Mouse (Mus musculus) forebrain, embryonic 10.5 days (tissue): ENCODE data around the gene Lrrc27. TPM values are rescaled to one million over a fixed set of nuclear protein-coding genes. Genes with fewer than 3 reads are reported as not detected.

Source experiments
- DNase-seq: peaks from one replicate; pipeline ENCODE4 v3.0.0-alpha.2; 2017; ENCODE audit warnings: low spot score; ENCODE audit errors: extremely low spot score
- H3K27ac ChIP-seq: fragments of 300-500 bp; sonication (generic); 2 replicates; pipeline ENCODE4 v1.5.1; 2016; ENCODE audit warnings: mild to moderate bottlenecking
- H3K27me3 ChIP-seq: fragments of 300-500 bp; sonication (generic); 2 replicates; pipeline ENCODE4 v1.6.1; 2016; ENCODE audit warnings: mild to moderate bottlenecking; ENCODE audit not compliant: poor library complexity, severe bottlenecking
- H3K36me3 ChIP-seq: fragments of 300-500 bp; sonication (generic); replicated peaks from 2 replicates; pipeline ENCODE4 v1.6.1; 2016; ENCODE audit warnings: mild to moderate bottlenecking, moderate library complexity
- H3K4me1 ChIP-seq: fragments of 300-500 bp; sonication (generic); 2 replicates; pipeline ENCODE4 v1.6.1; 2016
- H3K4me3 ChIP-seq: fragments of 300-500 bp; sonication (generic); 2 replicates; pipeline ENCODE4 v1.5.1; 2016; ENCODE audit warnings: mild to moderate bottlenecking, moderate library complexity
- H3K9me3 ChIP-seq: fragments of 300-500 bp; sonication (generic); 2 replicates; pipeline ENCODE4 v1.6.1; 2016; ENCODE audit warnings: mild to moderate bottlenecking, moderate library complexity
- WGBS: fragments of 180-500 bp; shearing (Covaris S2); methylation state at CpG from one replicate; pipeline ENCODE4 v1.1.7; 2016; 5-methylcytosine and 5-hydroxymethylcytosine counted together
- polyA plus RNA-seq: library from polyadenylated mRNA; unstranded; fragments of >200 nt; fragmentation: Nextera tagmentation; extraction: Ambion mirVana; gene quantifications from 2 replicates; pipeline ENCODE4 v1.2.1, GENCODE M21; 2016

Lrrc27 gene
- polyA plus RNA-seq, 1 experiment from 2014 or later = 5.1 TPM

DNA sequence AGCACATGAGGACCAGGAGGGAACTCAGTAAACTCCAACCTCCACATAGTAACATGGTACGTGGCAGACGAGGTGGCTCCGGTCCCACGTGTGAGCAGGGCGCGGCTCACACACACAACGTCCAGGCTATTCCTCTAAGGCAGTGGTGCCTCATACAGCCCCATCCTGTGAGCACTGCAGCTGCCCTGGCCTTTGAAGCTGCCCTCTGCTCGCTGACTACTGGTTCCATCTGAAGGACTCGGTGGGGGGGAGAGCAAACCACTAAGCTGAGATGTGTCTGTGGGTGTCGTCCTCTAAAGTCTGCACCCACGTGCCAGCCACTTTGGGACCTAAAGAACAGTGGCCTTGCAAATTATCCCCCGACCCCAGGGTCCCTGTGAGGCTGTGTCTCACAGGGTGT is 17.5 kb downstream of the Lrrc27 start:
- WGBS = 81% methylated on average over 12 of the region's 12 CpGs
- peaks cover 17% of the 10 kb centered on the region for H3K4me1 ChIP-seq
- no peak overlapping the region for H3K4me3 ChIP-seq
- H3K27ac ChIP-seq = no peak overlapping the region; the same call in 1 of the 2 replicates
- DNase-seq = no peak
- no peaks in the 10 kb centered on the region for H3K36me3 ChIP-seq
- H3K27me3 ChIP-seq = peaks cover 10% of the 10 kb centered on the region
- H3K9me3 ChIP-seq = no peaks in the 10 kb centered on the region

DNA sequence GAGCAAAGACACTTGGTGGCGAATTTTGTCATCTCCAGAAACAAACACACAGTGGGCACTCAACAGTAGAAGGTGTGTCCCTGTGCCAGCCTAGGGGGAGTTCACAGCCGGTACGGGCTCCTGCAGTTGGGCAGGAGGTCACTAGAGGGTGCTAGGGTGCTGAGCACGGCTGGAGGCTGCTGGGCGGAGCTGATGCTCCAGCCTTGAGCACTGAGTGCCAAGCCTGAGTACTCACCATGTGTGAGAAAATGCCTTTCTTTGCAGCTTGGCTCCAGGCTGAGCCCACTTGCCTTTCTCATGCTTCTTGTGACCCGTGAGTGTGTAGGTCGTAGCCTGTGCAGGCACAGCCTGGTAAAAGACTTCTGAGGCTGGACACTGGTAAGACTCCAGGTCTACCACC is 20.9 kb downstream of the Lrrc27 start:
- 2% methylated on average over 7 of the region's 7 CpGs for WGBS
- Histone ChIP-seq H3K36me3 (no peaks in the 10 kb centered on the region), H3K27ac (peak overlapping the region; percentile 51), H3K27me3 (peaks cover 19% of the 10 kb centered on the region), H3K4me1 (peaks cover 19% of the 10 kb centered on the region), H3K9me3 (no peaks in the 10 kb centered on the region), H3K4me3 (no peak overlapping the region)
- DNase-seq = peak; percentile 78

DNA sequence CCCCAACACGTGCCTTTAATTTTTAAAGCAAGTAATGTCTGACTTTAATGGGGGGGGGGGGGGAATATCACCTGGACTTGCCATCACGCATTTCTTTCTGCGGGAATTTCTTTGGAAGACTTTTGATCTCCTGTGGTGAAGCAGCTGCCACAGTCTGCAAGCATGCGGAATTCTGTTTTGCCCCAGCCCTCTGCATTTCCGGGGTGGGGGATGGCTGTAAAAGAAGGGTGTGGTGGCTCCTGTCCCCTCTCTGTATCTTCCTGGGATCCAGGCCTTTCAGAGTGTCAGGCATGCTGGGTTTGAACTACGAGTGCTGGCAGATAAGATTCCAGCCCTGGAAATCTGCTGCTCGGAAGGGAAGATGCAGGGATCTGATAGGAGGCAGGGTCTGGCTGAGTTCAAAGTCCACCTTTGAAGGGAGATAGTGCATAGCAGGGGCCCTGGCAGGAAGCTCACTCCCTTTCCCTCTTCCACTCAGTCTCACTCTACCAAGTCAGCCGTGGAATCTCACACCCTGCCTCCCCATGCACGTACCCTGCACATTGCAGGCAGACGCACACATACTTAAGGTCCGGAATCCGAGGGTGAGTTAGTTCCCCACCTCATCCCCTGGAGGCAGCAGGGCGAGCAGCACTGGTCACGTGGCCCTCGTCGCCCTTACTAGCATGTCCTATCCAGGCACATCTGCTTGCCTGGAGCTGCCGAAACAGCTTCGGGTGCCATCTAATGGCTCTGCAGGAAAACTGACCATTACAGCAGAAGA is 21.8 kb downstream of the Lrrc27 start:
- Histone ChIP-seq H3K27me3 (peaks cover 19% of the 10 kb centered on the region), H3K4me3 (peak overlapping the region; percentile 19; the same call in 1 of the 2 replicates), H3K27ac (peak overlapping the region; percentile 59), H3K9me3 (no peaks in the 10 kb centered on the region), H3K36me3 (no peaks in the 10 kb centered on the region), H3K4me1 (peaks cover 19% of the 10 kb centered on the region)
- DNase-seq = peak; percentile 53
- 10% methylated on average over 18 of the region's 18 CpGs for WGBS

DNA sequence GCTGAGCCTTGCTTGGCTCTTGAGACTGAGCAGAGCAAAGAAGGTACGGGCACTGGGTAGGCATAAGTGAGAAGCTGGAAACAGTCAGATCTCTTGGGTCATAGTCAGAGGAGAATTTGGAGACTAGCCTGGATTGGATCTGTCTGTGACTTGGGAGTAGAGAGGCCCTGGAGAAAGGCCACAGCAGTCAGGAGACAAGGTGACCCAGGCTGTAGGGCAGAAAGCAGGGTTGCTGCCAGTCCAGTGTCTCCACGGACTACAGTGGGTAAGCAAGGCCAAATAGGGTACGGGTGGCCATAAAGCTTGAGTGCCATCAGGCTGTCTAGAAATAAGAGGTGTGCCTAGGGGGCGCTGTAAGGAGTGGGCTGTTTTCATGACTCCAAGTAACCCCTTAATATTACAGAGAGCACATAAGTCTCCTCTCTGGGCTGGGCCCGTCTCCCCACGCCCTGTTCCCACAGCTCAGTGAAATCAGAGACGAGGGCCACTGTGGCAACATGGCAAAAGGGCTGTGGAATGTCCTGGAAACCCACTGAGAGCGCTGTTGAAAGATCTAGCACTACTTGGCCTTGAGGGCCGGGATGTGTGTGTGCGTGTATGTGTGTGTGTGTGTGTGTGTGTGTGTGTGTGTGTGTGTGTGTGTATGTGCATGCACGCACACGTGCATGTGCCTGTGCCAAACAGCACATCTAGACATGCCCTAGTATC is 23.0 kb downstream of the Lrrc27 start:
- Histone ChIP-seq H3K36me3 (no peaks in the 10 kb centered on the region), H3K4me3 (no peak overlapping the region), H3K27ac (no peak overlapping the region), H3K4me1 (peaks cover 19% of the 10 kb centered on the region), H3K9me3 (no peaks in the 10 kb centered on the region), H3K27me3 (peaks cover 19% of the 10 kb centered on the region)
- 81% methylated on average over 12 of the region's 12 CpGs for WGBS
- DNase-seq = no peak

DNA sequence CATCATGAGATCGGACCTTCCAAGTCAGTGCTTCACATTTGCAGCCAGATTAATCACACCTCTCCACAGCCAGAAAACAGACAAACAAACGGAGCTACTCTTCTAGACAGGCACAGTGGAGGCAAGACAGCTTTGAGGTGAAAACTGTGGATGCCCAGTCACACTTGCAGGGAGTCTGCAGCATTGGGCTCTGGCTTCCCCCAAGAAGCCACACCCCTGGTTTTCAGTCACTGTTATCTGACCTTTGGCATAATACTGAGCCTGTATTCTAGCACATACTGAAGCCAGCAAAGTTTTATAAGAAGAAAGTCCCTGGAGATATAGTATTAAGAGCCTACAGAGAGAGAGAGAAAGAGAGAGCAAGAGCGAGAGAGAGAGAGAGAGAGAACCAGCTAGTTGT is 26.6 kb downstream of the Lrrc27 start:
- 75% methylated on average over 3 of the region's 3 CpGs for WGBS
- H3K4me1 ChIP-seq = peaks cover 16% of the 10 kb centered on the region

DNA sequence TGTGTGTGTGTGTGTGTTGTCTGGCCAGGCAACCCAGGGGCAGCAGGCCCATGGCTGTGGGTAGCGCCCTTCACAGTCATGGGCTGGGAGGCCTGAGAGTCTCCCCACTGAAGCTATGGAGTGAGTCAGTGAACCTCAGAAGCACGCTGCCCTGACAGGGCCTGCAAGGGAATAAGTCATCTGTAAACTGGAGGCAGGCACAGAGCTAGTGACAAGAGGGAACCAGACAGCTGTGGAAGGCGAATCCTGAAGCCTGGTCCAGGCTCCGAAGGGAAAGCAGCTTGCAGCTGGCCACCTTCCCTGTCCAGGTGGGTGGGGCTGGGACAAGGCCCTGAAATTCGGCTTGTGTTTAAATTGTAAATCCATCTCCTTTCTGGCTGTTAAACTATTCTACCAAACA is 33.3 kb downstream of the Lrrc27 start:
- DNase-seq = no peak
- peaks cover 78% of the 10 kb centered on the region for H3K27me3 ChIP-seq
- H3K4me1 ChIP-seq = peaks cover 38% of the 10 kb centered on the region
- 80% methylated on average over 5 of the region's 5 CpGs for WGBS
- no peaks in the 10 kb centered on the region for H3K9me3 ChIP-seq
- H3K36me3 ChIP-seq = no peaks in the 10 kb centered on the region
- no peak overlapping the region for H3K27ac ChIP-seq
- H3K4me3 ChIP-seq = no peak overlapping the region

More for the DNA sequence above, 26.6 kb downstream of the Lrrc27 start:
- no peaks in the 10 kb centered on the region for H3K9me3 ChIP-seq
- no peaks in the 10 kb centered on the region for H3K36me3 ChIP-seq
- DNase-seq = no peak
- no peak overlapping the region for H3K27ac ChIP-seq
- peaks cover 30% of the 10 kb centered on the region for H3K27me3 ChIP-seq
- no peak overlapping the region for H3K4me3 ChIP-seq

DNA sequence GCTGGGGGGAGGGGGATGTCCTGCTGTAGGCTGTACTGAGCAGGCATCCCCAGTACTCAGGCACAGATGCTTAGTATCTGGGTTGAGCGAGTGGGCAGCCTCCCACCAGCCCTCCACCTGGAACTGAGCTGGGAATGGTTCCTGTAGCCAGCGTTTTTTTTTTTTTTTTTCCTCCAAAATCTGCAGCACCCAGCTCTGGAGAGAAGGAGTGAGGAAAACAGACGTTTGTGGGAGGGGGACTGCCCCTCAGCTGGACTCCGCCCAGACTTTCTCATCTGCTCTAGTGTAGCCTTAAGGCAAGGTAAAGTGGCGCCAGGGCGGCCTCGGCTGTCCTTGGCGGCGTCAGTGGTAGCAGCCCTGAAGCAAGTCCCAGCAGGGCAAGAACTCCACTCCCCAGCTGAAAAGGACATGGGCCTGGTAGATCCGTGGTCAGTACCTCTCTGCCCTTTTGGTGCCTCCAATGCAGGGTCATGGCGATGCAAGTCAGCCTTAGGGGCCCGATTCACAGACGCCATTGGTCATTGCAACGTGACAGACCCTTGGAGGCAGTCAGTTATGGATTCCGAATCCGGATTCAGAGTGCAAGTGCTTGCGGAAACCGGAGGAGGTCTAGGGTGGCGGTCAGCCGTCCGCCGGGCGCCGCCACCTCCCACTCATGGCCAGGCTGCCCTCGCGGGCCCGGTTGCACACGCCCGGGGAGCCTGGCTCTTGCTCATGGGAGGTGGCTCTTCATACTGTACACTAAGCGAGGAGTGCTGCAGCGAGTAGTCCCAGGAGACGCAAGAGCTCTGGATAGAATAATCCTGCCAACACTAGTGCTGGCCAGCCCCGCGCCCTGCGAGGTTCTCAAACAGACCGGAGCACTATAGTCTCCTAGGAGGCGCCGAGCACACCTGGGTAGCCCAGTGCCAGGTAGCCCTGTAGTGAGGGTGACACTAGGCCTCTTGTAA is 34.4 kb downstream of the Lrrc27 start:
- no peaks in the 10 kb centered on the region for H3K9me3 ChIP-seq
- H3K4me3 ChIP-seq = peak overlapping the region; percentile 76
- H3K4me1 ChIP-seq = peaks cover 45% of the 10 kb centered on the region
- 2% methylated on average over 38 of the region's 38 CpGs for WGBS
- no peaks in the 10 kb centered on the region for H3K36me3 ChIP-seq
- DNase-seq = peak; percentile 61
- peaks cover 89% of the 10 kb centered on the region for H3K27me3 ChIP-seq
- peak overlapping the region; percentile 88 for H3K27ac ChIP-seq

DNA sequence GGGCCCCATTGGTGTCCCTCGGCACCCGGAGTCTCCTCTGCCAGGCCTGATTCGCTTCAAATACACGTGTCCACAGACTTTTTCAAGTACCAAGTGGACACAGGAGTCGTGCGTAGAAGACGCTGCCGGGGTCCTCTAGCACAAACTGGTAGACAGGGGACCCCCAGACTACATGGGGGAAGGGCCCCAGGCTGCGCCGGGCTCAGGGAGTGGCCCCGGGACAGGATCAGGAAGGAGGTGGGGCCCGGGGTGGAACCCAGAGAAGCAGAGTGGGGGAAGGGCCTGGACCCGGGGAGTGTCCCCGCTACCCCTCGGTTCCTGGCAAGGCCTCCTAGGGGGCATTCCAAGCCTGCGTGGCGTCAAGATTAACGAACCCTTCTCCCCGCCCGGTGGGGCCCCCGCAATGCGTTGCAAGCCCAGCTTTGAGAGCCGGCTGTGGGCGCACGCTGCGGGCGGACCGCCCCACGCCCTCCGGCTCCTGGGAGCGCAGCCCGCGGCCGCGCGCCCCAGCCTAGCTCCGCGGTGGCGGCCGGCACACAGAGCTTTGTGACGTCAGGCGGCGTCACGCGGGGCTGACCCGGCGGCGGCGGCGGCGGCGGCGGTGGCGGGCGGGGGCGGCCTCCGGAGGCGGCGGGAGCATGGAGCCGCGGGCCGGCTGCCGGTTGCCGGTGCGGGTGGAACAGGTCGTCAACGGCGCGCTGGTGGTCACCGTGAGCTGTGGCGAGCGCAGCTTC is 35.3 kb downstream of the Lrrc27 start, which contains the start of gene Pwwp2b:
TSS of gene Pwwp2b (plus strand) at position 602 of the 734 bp plus-strand sequence.
- WGBS = under 1% methylated on average over 72 of the region's 72 CpGs
- H3K36me3 ChIP-seq = no peaks in the 10 kb centered on the region
- peak within 1 kb of the TSS; percentile 88 for H3K27ac ChIP-seq
- H3K4me3 ChIP-seq = peak within 1 kb of the TSS; percentile 76
- peak; percentile 62 for DNase-seq
- peaks cover 43% of the 10 kb centered on the region for H3K4me1 ChIP-seq
- H3K27me3 ChIP-seq = peaks cover 90% of the 10 kb centered on the region
- H3K9me3 ChIP-seq = no peaks in the 10 kb centered on the region

DNA sequence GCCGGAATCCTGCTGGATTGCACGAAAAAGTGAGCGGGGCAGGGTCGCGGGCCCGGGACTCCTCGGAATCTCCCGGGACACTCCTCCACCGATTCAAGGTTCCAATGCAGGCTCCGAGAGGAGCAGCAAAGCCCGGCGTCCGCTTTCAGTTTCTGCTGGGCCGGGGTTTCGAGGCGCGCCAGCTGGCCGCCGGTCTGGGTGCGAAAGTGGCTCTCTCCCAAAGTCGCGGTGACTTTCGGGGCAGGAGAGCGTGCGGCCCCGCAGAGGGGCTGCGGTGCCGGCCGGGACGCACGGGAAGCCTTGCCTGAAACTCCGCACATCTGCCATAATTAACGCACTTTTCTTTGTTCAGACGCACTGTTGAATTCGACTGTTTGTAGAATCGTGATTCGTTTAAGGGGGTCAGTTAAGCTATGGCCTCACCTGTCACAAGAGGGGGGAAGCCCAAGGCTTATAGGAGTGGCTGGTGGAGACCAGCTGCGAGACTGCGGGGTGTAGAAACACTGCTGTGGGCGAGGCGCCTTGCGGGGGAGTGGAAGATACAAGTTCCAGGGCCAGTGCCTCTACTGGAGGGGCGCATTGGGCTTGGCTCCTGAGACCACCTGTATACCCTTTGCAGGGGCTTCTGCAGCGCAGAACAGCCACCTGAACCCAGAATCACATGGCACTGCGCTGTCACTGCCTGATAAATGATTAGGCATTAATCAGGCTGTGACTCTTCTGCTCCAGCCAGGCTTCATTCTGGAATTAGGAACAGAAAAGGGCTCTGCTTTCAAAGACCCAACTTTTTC is 36.0 kb downstream of the Lrrc27 start:
- Histone ChIP-seq H3K27me3 (peaks cover 88% of the 10 kb centered on the region), H3K27ac (peak overlapping the region; percentile 88), H3K9me3 (no peaks in the 10 kb centered on the region), H3K4me3 (peak overlapping the region; percentile 76), H3K36me3 (no peaks in the 10 kb centered on the region), H3K4me1 (peaks cover 47% of the 10 kb centered on the region)
- no peak for DNase-seq
- WGBS = 2% methylated on average over 45 of the region's 45 CpGs

DNA sequence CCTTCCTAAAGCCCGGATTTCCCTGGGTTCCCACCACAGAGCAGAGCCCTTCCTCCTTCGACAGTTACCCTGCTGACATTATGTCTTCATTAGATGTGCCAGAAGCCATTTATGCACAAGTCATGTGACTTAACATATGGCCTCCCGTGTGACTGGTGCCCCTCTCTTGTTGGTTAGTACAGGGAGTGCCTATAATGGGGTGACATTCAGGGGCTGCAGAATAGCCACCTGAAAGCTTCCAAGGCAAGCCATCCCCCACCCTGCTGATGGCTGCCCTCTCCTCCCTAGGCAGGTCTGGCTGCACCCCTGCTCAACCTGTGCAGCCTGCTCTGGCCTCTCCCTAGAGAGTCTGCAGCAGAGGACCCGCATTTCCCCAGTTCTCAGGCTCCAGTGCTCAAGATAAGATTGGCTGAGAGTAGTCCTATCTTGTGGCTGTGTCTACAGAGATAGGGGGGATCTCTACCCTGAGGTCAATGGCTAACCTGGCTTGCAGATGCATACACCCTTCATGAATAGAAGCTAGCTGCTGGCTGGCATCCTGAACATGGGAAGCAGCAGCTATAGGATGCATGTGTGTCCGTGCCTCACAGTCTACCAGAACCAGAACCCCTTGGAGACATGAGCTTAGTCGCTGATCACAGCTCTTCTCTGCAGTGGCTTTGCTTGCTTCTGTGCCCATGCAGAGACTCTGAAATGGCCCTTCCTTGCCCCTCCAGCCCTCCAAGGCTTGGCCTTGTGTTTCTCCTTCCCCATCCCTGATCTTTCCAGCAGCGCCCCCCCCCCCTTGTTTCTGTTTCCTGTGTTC is 36.8 kb downstream of the Lrrc27 start:
- Histone ChIP-seq H3K4me3 (peak overlapping the region; percentile 76), H3K4me1 (peaks cover 47% of the 10 kb centered on the region), H3K27ac (no peak overlapping the region), H3K36me3 (no peaks in the 10 kb centered on the region), H3K27me3 (peaks cover 81% of the 10 kb centered on the region), H3K9me3 (no peaks in the 10 kb centered on the region)
- no peak for DNase-seq
- 45% methylated on average over 7 of the region's 7 CpGs for WGBS

DNA sequence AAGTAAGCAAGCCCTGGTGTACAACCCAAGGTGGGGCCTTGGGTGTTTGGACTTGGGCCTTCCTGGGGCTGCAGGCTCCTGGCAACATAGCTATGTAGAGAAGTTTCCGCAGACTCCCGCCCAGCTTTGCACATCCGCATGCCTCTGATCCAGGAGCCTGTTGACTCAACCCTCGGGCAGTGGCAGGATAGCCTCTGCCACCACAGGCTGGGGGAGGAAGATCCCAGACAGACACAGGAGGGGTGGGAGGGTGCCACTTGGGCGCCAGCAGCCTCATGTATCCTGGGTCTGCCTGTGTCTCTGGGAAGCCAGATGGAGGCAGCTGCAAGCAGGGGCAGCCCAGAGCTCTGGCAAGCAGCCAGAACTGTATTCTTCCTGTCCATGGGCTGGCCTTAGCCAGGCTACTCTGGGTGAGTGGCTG is 39.1 kb downstream of the Lrrc27 start:
- no peaks in the 10 kb centered on the region for H3K9me3 ChIP-seq
- no peak overlapping the region for H3K4me3 ChIP-seq
- peaks cover 42% of the 10 kb centered on the region for H3K4me1 ChIP-seq
- peaks cover 16% of the 10 kb centered on the region for H3K36me3 ChIP-seq
- WGBS = 88% methylated on average over 5 of the region's 5 CpGs
- H3K27ac ChIP-seq = no peak overlapping the region
- no peak for DNase-seq
- peaks cover 58% of the 10 kb centered on the region for H3K27me3 ChIP-seq
